Mouse (Mus musculus) urinary bladder, postnatal 14 days (tissue): ENCODE data around the gene Adnp.

Experiments
- DNase-seq: peaks from one replicate; pipeline ENCODE4 v3.0.0; 2021; ENCODE audit warnings: low spot score

Gene Adnp

DNA sequence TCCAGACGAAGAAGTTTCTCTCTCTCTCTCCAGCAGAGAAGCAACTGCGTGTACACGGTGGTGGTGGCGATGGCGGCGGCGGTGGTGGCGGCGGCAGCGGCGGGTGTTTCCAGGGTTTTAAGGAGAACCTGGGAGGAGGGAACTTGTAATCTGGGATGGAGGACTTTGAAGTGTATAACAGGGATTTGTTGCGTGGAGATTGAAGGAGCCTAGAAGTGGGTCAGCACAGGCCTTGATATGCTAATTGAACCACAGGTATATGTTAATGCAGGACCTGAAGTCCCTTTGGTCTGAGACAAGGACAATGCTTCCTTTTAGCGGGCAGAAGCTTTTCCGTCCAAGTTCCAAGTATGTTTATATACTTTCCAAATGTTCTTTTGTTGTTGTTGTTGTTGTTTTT lies 50.6 kb downstream of the Adnp start:
- DNase-seq, result no peak

DNA sequence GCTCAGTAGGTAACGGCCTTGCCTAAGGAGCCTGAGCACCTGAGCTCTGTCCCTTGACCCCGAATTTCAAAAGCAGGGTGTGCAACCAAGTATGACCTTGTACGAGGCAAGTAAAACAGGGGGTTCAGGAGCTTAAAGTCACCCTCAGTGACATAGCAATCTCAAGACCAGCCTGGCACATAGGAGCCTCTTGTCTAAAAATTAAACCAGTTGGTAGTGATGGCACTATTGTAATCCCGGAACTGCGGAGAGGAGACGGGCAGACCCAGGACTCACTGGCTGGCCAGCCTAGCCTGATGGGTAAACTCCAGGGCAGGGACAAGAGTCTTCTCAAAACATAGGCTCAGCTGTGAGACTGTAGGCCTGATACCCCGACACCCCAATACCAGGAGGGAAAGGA lies 51.2 kb downstream of the Adnp start:
- DNase-seq, result no peak

DNA sequence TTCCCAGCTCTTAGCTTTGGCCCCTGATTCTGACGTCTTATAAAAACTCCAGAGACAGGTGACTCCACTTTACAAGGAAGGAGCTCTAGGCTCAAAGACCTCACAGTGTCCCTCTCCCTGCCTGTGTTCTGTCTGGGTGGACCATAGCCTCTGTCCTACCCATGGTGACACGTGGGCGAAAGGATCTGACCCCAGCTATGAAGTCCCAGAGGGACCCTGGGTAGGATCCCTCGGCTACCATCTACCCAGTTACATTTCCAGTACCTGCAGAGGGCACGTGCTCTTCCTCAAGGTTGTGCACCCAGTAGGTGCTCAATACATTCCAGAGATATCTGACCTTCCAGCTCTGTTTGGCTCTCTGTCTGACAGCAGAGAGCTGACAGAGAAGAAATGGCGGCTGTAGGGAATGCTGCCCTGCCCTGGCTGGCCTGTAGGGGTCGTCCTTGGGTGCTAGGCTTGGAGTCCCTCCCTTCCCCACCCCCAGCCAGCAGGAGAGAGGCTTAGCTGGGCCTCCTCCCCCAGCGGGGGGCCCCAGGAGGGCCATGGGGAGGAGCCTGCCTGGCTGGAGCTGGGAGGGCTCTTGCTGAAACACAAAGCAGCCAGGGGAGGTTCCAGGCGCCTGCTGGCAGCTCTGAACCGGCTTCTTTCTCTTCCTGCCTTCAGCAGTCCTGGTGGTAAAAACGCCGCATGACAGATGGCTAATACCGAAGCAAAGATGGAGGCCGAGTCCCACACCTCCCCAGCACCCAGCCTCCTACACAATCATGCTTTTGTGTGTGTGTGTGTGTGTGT lies 52.6 kb downstream of the Adnp start:
- DNase-seq, result peak; percentile 88

DNA sequence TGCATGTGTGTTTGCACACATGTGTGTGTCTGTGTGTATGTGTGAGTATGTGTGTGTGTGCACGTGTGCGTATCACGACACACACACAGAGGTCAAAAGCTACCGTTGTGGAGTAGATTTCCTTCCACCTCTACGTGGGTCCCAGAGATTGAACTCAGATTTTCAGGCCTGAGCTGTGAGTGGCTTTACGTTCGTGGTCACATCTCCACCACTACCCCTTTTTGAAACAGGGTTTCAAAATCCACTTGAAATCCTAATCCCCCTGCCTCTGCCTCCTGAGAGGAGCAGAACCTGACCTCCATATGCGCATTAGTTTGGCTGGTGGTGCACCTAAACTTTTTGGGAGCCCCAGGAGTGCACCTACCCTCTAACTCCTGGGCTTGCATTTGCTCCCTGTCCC lies 57.7 kb downstream of the Adnp start:
- no peak for DNase-seq

GRCm38 (mm10) chr2:168147722-168148432 lies 59.0 kb downstream of the Adnp start:
- no peak for DNase-seq

GRCm38 (mm10) chr2:168145437-168145836 lies 61.5 kb downstream of the Adnp start:
- DNase-seq, result no peak

- no peak for DNase-seq
Measured at GRCm38 (mm10) chr2:168143794-168144193, 63.1 kb downstream of the Adnp start.

DNA sequence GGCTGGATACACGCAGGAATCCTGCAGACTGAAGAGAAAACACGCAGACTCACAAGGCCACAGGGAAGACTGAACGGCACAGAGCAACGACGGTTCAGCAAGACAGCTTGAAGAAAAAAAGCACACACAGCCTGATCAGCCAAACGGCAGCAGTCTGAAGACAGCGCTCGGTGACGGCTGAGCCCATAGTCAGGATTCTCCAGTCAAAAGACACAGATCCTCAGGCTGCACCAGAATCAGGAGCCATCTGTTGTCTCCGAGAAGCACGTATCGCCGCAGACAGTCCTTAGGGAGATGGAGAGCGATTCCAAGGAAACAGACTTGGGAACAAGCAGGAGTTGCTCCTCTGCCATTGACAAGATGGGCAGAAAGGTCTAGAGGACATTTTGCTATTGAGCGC lies 69.8 kb downstream of the Adnp start:
- DNase-seq, result no peak
